Mouse (Mus musculus): ENCODE data around the gene Cep112.
A peak's percentile ranks its signal among the peaks of the same experiment; 100 is the strongest.

The Cep112 gene

DNA sequence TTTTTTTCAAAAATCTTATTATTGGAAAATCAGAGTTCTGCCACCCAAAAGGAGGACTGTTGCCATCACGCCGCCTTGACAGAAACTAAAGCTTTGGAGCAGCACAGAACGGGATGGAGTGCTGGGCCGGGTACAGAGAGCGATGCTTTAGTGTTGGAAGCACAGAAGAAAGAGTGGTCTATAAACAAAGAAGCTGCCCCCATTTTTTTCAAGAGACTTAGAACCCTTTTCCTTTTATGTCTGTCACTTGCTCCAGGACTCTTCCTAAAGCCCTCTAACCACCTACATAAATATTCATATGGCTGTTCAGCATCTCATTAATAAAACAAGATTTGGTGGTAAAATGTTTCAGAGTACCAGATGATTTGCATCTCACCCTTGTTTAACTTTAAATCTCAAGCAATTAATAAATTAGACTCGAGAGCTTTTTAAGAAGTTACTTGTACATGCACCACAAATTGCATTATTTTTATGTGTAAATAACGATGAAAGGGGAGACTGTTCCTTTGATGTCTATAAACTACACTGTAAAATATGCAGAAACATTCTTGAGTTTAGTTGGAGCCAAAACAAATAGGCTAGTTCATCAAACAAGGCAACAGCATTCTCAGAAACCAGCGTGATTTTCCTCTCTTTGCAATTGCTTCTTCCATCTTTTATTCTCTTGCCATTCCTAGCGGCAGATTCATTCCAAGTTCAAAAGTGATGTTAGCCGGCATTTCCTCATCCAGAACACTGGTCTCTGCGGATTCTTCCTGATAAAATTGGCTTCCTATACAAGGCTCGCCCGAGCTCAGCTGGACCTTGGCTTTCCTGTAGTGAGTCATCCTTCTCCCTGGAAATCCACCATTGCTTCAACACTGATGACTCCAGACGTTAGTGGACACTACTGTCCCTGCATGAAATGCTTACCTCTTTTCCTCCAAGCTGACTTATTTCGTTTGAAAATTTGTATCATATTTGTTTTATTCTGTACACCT, 355.6 kb downstream of the Cep112 start:
- no peak for DNase-seq (ENCODE audit: low read depth, low spot score)

DNA sequence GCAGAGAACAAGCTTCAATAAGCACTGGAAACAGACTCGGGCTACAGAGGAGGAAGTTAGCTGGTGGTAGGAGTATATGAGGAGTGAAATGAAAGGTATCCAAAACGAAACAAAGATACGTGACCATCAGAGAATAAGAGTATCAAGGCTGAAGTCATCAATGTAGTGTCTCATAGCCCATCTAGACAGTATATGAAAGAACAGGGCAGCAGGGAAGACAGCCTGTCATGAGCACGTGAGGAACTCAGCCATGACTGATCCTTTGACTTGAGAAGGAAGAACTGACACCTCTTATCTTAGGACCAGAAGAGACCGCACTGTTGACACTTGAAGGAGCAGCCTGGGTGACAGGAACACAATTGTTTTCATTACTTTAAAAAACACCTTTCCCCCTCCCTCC, 373.4 kb downstream of the Cep112 start:
- no peak for DNase-seq (ENCODE audit: low read depth, low spot score)

DNA sequence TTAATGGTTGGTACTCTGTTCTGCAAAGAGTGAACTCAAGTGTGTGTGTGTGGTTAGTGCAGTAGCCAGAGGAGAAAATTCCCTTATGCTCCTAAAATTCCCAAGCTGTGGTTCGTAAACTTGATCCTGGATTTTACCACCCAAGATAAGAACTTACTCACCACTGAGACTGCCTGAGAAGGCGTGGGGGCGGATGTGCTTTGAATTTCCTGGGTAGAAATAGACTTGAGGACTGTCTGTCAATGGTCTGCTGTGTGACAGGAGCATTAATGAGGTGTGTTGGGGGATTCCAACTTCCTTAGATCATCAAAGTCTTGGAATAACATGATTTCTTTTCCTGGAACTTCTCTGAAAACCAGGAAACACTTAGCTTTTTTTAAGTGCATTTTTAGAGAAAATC, 374.7 kb downstream of the Cep112 start:
- DNase-seq (ENCODE audit: low read depth, low spot score): no peak

DNA sequence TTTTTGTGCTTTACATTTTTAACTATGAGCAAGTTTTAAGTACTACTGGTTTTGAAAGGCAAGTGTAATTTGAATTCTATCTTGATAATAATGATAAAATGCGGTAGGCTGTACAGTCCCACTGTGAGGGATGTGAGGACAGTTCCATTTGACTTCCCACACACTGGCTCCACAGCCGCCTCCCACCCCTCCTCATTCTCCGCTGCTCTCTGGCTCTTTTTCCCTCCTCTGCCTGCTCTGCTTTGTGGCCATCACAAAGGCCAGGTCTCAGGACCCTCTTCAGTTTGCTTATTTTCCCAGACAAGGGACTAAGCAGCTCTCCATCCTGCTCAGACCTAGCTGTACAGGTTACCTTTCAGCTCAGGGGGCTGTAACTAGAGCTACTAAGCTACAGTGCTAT, 379.0 kb downstream of the Cep112 start:
- DNase-seq (ENCODE audit: low read depth, low spot score): no peak

DNA sequence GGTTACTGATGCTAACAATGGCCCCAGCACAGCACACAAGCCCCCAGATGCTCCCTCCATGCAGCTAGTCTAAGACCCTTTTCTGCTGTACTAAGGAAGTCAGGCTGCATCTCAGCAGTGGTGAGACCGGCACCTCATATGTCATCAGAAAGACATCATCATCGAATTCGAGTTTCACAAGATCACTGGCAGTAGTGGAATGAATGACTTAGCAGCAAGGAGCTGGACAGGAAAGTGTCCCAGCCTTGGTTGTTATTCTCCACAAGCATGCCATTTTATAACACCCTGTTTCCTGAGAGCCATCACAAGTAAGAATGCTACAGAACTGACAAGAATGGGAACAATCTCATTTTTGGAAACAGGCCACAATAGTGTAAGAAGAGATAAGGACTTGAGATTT, 381.0 kb downstream of the Cep112 start:
- no peak for DNase-seq (ENCODE audit: low read depth, low spot score)

DNA sequence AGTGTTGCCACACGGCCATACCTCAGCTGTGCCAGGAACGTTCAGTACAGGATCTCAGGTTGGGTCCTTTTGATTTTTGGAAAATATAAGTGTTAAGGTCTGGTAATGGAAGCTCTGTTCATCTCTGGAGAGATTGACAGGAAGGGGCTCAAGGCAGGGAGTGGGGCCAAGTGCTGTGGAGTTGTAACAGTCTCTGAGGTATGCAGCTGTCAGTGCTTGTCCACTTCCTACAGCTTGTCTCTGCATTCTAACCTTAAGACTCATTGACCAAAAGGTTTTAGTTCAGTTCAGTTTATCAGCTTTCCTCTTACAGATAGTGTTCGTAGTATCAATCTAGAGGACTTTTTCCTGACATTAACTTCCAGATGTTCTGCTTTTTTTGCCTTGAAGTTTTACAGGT, 384.6 kb downstream of the Cep112 start:
- no peak for DNase-seq (ENCODE audit: low read depth, low spot score)

DNA sequence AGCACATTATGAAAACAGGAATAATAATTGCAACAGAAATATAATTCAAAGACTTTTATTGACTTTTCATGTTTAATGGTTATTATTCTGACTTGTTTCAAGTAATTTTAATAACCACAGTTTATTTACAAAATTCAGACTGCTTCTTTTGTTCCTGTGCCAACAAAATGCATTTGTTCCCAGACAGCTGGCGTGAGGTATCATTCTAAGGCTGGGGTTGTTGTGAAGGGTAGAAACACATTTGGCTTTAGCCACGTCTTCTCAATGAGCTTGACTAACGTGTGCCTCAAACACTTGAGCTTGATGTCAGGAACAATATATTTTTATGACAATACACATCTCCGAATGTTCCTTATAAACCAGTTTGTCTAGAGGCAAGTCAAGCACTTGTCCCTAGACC, 396.8 kb downstream of the Cep112 start:
- no peak for DNase-seq (ENCODE audit: low read depth, low spot score)

DNA sequence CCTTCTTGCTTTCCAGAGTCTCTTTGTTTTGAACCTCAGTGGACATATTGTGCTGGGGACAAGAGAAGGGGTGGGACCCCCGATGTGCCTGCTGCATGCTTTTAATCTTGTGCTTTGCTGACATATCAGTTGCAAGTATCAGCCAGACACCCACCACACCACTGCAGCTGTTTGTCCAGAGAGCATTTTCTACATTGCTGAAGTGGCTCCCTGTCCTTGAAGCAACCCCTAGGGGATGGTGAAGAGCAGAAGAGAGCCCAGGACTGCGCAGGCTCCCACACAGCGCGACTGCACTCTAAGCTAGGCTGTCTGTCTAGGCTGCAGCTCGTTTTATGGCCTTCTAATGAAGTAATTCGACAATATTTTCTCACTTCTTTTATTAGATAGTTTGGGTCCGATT, 397.3 kb downstream of the Cep112 start:
- DNase-seq (ENCODE audit: low read depth, low spot score): no peak

DNA sequence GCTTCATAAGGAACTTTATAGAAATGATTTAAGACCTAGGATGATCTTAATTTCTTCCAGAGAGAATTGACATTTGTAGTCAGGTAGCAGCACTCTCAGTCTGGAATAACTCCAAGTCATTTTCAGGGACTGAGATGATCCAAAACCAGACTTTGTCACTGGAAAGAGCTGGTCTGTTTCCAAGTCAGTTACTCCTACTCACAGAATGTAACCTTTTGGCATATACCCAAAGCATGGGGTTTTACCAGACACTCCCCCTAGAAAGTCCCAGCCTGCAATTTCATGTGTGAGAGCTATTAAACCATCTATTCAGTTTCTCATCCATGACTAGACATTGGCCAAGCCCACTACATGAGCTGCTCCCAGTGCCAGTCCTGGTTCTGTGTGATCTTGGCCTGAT, 402.3 kb downstream of the Cep112 start:
- DNase-seq (ENCODE audit: low read depth, low spot score): no peak

DNA sequence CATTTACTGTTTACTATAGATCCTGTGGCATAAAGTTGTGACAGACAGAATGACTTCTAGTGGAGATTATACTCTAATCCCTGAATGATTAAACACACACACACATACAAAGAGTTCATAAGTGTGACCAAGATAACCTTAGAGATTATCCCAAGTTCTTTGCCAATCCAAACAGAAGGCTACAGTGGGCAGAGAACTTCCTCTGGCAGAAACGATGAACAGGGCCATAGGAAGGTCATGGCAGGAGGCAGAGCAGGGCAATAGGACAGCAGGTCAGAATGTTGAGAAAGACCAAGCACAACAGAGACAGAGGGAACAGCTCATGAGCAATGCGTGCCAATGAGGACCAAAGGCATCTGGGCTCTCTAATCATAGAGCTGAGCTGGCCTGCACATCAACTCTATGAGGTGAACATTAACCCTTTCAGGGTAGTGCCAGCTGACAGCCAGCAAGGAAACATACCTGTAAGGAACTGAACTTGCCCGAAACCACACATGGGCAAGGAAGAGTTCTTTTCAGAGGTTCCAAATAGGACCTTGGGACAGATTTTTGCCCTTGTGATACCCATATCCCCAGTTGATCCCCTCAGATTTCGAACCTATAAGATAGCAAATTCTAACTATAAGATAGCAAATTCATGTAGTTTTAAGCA, 403.5 kb downstream of the Cep112 start:
- DNase-seq (ENCODE audit: low read depth, low spot score): no peak

DNA sequence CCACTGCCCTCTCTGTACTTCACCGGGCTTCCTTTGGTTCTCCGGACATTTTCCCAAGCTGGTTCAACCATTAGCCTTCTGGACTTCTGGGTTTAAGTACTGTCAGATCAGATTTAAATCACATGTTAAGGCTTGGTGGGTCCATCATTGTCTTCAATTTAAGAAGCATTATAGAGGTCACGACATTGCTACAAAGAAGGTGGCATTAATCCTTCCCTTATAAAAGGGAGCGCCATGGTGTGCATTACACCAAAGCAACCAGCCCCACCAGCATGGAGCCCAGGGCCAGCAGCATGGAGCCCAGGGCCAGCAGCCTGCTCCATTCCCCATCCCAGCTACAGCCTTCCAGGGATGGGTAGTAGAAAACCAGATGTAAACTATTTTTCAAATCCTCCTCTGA, 411.7 kb downstream of the Cep112 start:
- no peak for DNase-seq (ENCODE audit: low read depth, low spot score)

DNA sequence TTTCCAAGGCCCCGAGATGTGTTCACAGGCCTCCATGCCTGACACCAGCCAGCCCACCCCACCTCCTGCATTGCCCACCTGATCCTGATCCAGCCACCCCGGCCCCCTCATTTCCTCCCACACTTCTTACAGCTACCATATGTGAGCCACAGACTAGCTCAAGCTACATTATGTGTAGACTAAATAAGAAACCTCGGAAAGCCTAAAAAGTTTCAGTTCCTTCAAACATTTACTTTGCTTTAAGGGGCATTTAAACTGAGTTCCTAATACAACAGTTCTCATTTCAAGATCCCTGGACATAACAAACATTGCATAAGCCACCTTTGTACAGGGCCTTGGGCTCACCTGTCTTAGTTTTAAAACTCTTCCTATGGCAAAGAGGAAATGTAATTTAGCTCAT, 415.2 kb downstream of the Cep112 start:
- no peak for DNase-seq (ENCODE audit: low read depth, low spot score)

DNA sequence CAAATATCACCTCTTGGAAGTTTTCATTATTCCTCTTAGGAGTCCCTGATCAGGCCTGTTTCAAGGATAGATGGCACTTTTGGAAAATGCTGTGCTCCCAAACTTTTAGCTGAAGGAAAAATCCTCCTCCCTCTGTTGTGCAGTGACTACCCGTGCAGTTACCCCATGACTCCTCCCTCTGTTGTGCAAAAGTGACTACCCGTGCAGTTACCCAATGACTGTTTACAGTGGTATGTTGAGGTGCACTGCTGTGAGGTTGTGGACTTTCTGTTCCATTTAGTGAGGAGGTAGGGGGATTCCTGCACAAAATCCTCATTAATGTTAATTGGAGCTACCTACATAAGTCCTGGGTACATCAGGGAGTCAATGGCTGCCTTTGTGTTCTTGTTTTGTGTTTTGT, 417.8 kb downstream of the Cep112 start:
- no peak for DNase-seq (ENCODE audit: low read depth, low spot score)

DNA sequence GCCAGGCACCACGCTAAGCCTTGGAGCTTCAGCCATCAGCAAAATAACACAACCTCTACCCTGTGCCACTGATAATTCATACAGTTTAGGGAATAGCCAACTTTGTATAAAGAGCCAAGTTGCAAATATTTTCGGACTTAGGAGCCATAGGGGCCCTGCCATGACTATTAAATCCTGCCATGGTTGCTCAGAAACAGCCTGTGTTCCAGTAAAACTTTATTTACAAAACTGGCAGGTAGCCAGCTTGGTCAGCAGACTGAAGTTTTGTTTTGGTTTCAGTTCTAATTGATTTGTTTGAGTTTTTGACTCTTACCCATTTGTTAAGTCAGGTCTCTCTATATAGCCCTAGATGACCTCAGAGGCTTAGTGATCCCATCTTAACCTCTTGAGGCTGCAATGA, 421.0 kb downstream of the Cep112 start:
- no peak for DNase-seq (ENCODE audit: low read depth, low spot score)

DNA sequence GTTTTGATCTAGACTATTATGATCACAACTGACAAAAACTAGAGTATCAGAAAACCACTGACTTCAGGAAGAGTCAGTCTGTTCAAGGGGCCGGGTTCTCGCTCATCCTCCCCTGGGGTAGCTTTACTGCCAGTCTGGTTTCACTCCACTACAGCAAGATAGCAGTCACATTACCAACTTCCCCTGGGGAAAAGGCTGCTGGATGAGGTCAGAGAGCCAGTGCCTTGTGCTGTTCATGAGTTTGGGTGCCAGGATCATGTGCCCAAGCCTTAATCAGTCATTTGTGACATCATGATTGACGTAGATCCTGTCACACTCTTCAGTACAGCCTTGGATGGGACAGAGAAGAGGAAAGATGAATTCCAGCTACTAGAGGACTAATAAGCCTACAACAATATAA, 421.5 kb downstream of the Cep112 start:
- DNase-seq (ENCODE audit: low read depth, low spot score): no peak

DNA sequence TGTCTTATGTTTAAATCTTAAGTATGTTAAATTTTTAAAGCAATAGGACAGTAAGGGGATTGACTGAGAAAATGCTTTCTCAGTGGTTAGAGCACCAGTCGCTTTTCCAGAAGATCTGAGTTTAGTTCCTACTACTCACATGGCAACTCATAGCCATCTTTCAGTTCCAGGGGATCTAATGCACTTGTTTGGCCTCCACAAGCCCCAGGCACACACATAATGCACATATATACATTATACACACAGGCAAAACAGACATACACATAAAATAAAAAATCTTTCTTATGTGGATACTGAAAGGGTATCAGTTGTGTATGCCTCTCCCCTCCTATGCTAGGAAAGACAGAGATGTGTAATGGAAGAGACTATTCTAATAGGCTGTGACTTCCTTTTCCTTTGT, 426.8 kb downstream of the Cep112 start:
- DNase-seq (ENCODE audit: low read depth, low spot score): no peak

DNA sequence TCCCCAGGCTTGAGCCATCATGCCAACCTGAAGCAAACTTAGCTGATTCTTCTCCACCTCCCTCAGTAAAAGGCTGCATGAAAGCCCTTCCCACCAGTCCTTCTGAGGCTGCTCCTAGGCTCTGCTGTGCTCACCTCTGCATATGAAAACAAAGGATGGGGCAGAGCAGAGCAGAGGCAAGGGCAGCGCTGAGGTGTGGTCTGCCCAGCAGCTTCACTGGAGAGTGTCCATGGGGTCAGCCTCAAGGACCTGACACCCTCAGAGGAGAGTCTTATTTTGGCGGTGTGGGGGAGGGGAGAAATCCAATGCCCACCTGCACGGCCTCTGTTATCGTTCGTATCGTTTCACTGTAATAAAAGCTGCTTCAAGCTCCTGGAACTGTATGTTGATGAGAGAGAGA, 432.3 kb downstream of the Cep112 start:
- no peak for DNase-seq (ENCODE audit: low read depth, low spot score)

DNA sequence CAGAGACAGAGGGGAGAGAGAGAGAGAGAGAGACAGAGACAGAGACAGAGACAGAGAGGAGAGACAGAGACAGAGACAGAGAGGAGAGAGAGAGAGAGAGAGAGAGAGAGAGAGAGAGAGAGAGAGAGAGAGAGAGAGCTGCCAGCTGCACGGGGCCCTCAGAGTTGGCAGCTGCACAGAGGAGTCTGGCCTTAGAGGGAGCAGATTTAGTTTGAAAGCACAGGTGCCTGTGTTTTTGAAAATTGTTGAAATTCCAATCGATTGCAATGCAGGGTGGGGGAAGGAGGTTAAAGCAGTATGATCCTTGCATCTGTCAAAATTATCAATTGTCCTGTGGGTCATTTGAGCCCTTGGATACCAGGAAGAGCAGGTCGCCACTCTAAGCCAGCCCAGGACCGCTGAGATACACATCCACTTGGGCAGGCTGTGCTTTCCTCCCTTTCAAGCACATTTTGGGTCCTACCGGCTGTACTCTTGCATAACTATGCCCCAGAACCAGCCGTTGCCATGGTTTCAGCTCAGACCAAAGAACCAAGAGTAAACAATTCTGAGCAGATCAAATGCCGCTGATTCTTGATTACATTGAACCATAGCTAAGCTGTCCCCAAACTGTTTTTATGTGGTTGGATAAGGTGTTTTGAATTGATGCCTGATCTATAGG, 432.8 kb downstream of the Cep112 start:
- DNase-seq (ENCODE audit: low read depth, low spot score): peak; percentile 37

DNA sequence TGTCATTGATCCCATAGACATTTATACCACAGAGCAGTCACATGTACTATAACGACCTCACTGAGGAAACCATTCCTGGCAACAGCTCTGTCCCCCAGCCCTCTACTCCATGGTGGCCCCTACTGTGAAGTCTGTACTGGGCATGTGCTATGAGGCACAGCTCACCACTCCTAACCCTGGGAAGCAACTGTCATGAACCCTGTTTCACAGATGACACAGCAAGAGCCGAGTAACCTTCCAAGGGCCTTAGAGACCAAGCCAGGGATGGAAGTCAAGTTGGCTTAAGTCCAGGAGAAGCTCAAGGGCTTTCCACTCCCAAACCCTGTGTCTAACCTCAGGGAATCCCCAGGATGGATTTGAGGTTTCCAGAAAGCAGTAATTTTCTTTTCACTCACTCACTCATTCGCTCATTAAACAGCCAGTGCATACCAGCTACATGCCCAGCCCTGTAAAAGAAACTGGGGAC, 433.4 kb downstream of the Cep112 start:
- DNase-seq (ENCODE audit: low read depth, low spot score): no peak

DNA sequence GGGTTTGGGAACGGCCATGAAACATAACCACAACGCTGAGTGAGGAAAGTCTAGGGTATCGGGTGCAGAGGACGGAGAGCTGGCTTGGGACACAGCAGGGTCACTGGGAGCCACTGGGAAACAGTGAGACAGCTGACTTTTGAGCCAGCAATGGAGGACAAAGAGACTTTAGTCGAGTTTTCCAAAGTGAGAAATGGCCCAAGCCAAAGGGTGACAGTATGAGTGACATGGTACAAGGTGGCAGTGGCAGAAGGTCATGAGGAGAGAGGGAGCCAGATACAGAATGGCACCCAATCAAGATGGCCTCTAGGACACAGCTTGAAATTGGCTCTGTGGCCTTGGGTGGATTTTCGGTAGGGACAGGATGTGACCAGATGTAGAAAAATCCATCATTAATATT, 433.9 kb downstream of the Cep112 start:
- no peak for DNase-seq (ENCODE audit: low read depth, low spot score)

DNA sequence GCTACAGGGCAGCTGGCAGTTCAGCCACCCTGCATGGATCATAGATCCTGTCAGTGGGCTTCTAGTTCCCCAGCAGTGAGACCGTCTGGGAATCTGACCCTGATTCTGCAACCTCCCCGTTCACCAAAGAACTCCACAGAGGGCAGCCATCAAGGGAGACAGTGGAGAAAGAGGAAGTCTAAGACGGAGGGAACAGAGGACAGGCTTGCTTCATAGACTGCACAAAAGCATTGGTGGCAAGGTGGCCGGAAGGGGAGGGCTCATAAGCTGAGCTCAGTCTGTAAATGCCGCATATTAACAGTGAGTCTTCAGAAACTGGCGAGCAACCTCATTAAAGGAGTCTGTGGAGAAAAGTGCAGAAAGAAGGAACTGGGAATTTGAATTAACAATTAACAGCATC, 437.4 kb downstream of the Cep112 start:
- DNase-seq (ENCODE audit: low read depth, low spot score): no peak

DNA sequence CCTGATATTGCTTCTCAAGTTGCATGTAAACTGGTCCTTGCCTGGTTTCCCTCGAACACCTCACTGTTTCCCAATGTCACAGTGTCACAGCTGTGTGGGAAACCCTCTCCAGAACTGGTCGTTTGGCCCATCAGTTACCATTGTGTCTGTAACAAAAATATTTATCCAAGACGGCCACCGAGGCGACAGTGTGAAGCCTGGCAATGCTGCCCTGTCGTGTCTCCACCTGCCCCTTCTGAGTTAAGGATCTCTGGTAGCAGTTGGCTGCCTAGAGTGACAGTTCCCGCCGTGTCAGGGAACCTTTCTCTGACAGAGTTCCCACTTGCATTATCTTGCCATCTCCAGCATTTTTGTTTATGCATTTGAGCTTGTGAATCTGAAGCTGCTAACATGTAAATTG, 440.8 kb downstream of the Cep112 start:
- no peak for DNase-seq (ENCODE audit: low read depth, low spot score)

DNA sequence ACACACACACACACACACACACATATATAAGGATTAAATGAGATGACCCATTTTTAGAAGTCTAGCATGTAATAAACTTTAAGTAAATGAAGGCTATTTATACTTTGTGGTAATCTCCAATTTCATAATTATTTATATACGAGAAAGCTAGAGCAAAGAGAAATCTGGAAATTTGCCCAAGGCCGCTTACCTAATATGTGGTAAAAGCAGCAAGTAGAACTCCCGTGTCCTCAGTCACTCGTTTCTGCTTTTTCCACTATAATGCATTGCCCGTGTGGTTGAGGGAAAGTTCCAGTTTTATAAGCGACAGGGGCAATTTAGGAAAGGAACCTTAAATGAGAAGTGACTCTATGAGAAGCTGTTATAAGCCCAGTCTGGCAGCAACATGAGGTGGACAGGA, 442.5 kb downstream of the Cep112 start:
- no peak for DNase-seq (ENCODE audit: low read depth, low spot score)
